Mouse (Mus musculus) frontal cortex, postnatal 14 days (tissue): ENCODE measurements around the gene Uba6.

ENCODE experiments used
- DNase-seq, 2 experiments: peaks; one replicate each; pipeline ENCODE4 v3.0.0; 2022; ENCODE audit warnings: low spot score in 2 of 2

Gene Uba6

DNA sequence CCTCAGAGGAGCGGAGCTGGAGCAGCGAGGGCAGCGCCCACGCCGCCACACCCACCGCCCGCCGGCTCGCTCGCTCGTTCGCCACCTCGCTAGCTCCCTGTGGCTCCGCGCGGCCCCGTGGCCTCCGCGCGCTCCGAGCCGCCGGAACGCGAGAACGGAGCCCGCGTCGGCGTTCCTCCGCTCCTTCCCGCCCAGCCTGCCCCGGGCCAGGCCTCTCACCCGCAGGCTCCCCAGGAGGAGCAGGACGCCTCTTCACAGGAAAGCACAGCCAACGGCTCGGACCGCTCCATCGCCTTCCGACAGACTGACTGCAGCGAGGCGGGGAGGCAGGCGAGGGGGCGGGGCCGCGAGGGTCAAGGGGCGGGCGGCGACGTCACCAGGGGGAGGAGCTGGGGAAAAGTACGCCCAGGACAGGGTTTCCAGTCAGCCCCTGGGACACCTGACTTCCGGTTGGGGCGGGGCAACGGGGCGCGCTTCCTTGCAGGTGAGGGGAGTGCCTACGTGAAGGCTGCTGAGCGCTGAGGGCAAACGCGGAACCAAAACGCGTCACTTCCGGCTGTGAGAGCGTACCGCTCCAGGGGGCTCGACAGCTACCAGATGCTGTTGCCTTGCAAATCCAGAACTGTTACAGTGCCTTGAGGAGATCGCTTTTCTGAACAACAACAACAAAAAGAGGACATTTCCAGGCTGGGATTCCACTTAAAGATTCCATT, at the start of gene Uba6:
Gene Uba6, minus strand, starts transcription at position 355 of the 713 bp plus-strand sequence.
- peak; percentile 98 for DNase-seq

DNA sequence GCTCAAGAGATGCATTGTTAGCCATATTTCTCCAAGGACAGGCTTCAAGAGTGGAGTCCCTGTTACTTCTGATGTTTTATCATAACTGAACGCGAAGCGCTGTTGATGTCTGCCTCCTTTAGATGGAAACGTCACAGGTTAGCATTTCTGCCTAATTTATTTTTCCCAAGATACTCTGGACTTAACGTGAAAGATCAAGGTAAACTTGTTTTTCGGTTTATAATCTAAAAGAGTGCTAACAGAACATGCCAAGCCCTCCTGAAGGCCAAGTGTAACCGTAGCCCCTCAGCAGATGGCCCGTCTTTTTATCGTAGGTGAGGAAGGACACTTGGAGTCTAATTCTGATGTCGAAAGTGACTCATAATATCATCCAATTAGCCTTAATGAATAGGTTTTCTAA, 25.2 kb upstream of the Uba6 start, which contains the start of gene Gnrhr:
Gene Gnrhr, minus strand, starts transcription at position 101 of the 400 bp plus-strand sequence.
- DNase-seq = no peak

GRCm38 (mm10) chr5:86191356-86191755, 18.8 kb upstream of the Uba6 start:
- no peak for DNase-seq

GRCm38 (mm10) chr5:86190770-86191169, 18.2 kb upstream of the Uba6 start:
- no peak for DNase-seq

DNA sequence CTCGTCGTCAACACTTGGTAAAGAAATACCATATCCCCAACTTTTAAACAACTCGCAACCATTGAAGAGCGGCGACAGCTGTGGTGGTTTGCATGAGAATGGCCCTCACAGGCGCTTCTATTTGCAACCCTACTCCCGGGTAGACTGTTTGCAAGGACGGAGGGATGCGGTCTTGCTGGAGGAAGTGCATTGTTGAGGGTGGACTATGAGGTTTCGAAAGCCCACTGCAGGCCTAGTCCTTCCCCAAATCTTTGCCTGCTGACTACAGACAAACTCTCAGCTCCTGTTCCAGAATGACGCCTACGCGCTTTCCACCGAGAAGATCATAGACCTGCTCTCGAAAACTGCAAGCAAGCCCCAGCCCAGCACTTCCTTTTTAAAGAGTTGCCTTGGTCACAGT, 17.7 kb upstream of the Uba6 start:
- DNase-seq = no peak

DNA sequence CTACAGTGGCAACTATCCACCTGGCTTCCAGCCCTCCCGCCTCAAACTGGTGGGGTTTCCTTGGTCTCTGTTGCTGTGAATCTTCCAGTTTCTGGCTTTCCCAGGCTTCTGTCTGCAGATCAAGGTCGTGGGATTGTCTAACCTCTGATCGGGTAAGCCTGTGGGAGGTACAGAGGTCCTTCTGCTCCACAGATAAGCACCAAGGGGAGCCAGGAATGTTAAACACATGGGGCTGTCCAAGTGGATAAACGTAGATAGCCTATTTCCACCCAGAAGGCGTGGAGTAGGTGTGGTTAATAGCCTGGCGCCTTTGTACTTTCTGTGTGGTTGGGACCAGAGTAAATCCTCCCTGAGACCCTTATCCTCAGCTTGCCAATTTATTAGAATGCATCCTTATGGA, 14.8 kb upstream of the Uba6 start:
- no peak for DNase-seq

DNA sequence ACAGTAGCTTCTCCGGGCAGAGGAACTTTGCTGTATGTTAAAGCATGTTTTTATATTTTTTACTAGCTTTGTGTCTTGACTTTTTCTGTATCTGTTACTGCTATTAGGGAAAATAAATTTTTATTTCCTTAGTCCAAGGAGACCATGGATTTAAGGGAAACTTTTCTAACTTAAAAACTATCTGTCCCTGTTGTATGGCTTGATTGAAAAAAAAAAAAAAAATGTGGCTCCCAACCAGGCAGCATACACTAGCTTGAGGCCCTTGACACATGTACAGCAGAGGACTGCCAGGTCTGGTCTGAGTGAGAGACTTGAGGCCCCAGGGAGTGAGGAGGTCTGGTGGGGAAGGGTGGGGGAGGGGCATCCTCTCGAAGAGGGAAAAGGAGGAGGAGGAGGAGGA, 1.2 kb upstream of the Uba6 start:
- no peak for DNase-seq

- peak in 1 of 2 experiments; percentile 22 for DNase-seq
These were observed 535 bp downstream of the Uba6 start for GRCm38 (mm10) chr5:86172088-86172448.

DNA sequence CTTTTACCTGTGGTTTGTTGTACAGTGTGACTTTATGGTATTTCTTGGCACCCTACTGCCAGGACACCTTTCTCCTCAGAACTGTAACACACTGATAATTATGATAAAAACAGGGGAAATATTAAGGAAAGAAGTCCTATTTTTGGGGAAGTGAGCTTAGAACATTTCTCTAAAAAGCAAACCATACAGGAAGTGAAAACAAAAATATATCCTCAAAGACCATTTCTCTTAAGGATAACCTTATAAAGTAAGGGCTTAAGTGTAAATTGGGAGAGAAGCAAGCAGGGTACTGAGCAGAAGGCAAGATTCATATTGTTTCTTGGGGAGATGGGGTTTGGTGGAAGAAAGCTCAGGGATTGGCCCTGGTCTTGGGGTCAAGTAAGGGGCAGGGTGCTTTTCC, 42.8 kb downstream of the Uba6 start:
- DNase-seq = no peak

DNA sequence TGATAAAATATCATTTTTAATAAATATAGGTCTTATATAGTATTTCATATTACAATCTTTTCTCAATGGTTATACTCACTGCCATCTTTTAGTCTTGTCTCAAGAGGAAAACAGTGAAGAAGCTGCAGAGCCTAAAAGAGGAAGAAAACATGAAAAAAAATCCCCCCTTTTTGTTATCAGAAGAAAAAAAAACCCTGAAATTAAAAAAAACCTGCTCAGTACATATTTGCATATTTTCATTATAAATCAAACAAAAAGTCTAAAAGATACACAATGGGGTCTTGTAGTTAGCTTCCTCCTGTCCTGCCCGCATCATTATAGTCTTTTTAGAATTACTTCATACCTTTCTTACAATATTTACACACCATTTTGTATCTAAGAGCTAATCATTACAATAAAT, 43.9 kb downstream of the Uba6 start:
- DNase-seq = no peak

- DNase-seq = no peak
These were observed 54.0 kb downstream of the Uba6 start for GRCm38 (mm10) chr5:86118457-86119094.

GRCm38 (mm10) chr5:86113997-86114396, 58.6 kb downstream of the Uba6 start:
- DNase-seq = no peak

DNA sequence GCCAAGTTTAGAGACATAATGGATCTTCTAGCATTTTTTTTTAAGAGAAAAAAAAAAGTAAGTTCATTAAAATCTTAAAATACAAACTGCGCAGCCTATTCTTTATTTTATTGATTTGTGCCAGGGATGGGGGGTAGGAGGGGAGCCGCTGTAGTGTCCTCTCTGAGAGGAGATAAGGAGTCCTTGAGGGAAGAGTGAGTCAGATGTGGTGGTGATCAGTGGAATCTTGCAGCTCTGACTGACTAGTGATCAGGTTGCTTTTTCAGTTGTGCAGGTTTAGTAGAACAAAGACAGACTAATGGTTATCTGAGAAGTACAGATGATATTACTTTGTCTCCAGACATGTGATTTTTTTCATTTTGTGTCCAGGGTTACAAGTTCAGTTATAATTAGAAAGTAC, 59.6 kb downstream of the Uba6 start:
- DNase-seq = no peak

DNA sequence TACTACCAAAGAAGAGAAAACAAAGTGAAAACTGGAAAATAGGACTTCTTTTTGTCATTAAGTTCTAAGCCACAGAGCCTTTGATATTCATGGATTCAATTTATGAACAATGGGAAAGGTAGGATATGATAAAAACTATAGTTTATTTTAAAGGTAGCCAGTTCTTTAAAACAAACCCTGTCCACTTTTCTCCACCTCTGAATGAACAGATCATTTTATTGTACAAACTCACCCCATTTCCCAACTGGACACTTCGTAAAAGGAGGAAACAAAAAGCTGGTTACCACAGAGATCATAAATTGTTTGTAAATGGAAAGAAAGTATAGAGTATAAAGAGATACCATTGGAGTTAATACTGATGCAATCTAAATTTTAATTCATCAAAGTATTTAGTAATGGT, 61.5 kb downstream of the Uba6 start:
- no peak for DNase-seq

DNA sequence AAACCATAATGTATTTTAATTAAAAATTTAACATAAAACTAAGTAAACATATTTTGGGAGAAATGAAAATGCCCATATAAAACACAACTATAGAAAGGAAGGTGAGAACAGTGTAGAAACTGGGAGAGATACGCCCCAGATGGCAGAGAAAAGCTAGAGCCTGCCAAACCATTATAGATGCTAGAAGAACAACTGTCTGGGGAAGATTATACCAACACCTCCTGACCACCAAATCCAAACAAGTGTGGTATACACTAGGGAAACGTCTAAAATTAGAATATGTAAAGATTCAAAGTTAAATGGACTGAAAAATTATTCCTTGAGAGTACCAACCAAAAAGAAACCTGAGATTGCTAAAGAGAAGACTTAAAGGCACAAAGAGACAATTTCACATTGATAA, 66.0 kb downstream of the Uba6 start:
- no peak for DNase-seq

DNA sequence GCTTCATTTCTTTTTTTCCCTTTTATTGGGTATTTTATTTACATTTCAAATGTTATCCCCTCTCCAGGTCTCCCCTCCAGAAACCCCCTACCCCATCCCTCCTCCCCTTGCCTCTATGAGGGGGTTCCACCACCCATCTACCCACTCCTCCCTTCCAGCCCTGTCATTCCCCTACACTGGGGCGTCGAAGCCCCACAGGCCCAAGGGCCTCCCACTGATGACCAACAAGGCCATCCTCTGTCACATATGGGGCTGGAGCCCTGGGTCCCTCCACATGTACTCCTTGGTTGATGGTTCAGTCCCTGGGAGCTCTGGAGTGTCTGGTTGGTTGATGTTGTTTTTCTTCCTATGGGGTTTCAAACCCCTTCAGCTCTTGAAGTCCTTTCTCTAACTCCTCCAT, 70.4 kb downstream of the Uba6 start:
- no peak for DNase-seq

GRCm38 (mm10) chr5:86100621-86101020, 72.0 kb downstream of the Uba6 start:
- DNase-seq = no peak

DNA sequence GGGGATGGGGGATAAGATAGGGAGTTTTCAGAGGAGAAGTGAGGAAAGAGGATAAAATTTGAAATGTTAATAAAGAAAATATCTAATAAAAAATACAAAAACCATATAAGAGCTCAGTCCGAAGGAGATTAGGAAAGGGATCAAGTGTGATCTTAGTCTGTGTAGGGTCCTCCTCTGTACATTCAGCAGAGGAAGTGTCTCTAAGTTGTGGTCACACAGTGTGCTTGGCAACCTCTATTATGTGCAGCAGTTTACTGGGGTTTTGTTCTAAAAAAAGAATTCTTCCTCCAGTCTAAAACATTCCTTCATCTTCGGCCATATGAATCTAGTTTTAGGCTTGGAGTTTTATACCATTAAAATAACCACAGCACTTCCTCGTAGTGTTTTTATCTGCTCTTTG, 73.6 kb downstream of the Uba6 start:
- DNase-seq = no peak

GRCm38 (mm10) chr5:86094754-86095153, 77.8 kb downstream of the Uba6 start:
- DNase-seq = no peak

GRCm38 (mm10) chr5:86086751-86087150, 85.9 kb downstream of the Uba6 start:
- no peak for DNase-seq

DNA sequence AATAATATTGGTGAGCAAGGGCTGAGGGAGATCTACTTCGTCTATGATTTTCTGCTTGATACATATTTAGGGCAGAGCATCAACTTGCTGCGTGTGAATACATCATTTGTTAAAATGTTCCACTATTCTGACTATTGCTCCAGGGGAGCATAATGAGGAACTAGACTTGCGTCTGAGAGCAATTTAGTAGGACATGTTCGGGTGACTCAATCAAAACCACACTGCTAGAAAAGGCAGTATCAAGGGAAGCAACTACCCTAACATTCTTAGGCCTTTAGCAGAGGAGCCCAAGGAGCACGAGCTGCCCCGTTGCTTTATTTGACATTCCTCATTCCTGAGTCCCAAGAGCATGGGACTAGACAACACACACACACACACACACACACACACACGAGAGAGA, 87.6 kb downstream of the Uba6 start:
- no peak for DNase-seq

GRCm38 (mm10) chr5:86083987-86084386, 88.6 kb downstream of the Uba6 start:
- DNase-seq = no peak

DNA sequence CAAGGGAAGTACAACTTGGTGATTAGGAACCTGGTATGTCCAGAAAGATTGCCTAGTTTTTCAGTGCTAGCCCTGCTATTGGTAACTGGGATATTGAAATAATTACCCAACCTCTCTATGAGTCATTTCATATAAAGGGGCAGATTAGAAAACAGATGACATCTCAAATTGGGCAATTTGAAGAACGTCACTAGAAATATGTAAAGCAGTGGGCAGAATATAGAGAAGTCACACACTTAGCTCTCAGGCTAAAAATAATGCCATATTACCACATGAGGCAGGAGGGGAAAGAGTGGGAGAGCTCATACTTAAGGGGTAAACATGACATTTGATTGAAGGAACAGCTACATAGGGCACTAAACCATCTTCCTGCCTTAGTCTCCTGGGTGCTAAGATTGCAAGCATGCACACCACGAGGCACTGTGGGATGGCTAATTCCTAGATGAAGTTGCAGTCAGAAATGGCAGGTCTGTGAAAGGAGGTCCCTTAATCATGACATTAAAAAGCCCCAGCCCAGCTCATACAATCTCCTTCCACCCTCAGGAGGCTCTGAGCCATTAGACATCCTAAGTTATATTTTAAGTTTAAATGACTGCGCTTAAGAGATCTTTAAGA, 93.8 kb downstream of the Uba6 start:
- DNase-seq = no peak
